Mouse (Mus musculus) left cerebral cortex, postnatal 36 days (tissue): ENCODE results near the gene Lin7a. TPM values are rescaled to one million over a fixed set of nuclear protein-coding genes. Genes with fewer than 3 reads are reported as not detected.
A peak's percentile ranks its signal among the peaks of the same experiment; 100 is the strongest.

Experiments
- DNase-seq, 2 experiments: peaks; one replicate each; pipeline ENCODE4 v3.0.0; 2021 to 2022; ENCODE audit warnings: low spot score in 2 of 2, mixed read lengths in 1 of 2
- intact Hi-C: fragments of 180-260 bp; cut with DNase I; formaldehyde crosslinking; loops from one replicate; pipeline ENCODE4 v1.15.1; 2025
- total RNA-seq, 2 experiments: library from RNA; stranded (reverse); gene quantifications; 2 replicates each; pipeline ENCODE4 v1.2.3; 2021

Lin7a gene
- total RNA-seq, 2 experiments from 2014 or later, result 60.9 to 64.2 TPM

- DNase-seq, result no peak
- intact Hi-C loops, result no loop called here
Observed at GRCm38 (mm10) chr10:107381143-107381746, 109.8 kb downstream of the Lin7a start.

GRCm38 (mm10) chr10:107383825-107384224, 112.3 kb downstream of the Lin7a start:
- intact Hi-C loops, result no loop called here
- DNase-seq, result no peak

- peak; percentile 62 to 65 for DNase-seq
- intact Hi-C loops, result loop anchor here (5.0 kb wide), 2 partner anchors 117 to 457 kb away; partner anchors contain the start of gene Lin7a
Observed at GRCm38 (mm10) chr10:107389505-107389904, 118.0 kb downstream of the Lin7a start.

- intact Hi-C loops, result no loop called here
- no peak for DNase-seq
Observed at GRCm38 (mm10) chr10:107405347-107405746, 133.9 kb downstream of the Lin7a start.

- DNase-seq, result peak; percentile 21 to 23
- intact Hi-C loops, result no loop called here
Observed at GRCm38 (mm10) chr10:107418306-107418705, 146.8 kb downstream of the Lin7a start.

GRCm38 (mm10) chr10:107436967-107437366, 165.5 kb downstream of the Lin7a start:
- DNase-seq, result no peak
- intact Hi-C loops, result no loop called here

- intact Hi-C loops, result loop anchor here (5.0 to 10.0 kb wide), 3 partner anchors 260 to 482 kb away; no protein-coding TSS in a partner anchor
- no peak for DNase-seq
Observed at GRCm38 (mm10) chr10:107442781-107443180, 171.3 kb downstream of the Lin7a start.

- DNase-seq, result no peak
- intact Hi-C loops, result loop anchor here (10.0 kb wide), 1 partner anchor 475 kb away; no protein-coding TSS in a partner anchor
Observed at GRCm38 (mm10) chr10:107449496-107450330, 178.2 kb downstream of the Lin7a start.

- DNase-seq, result no peak
- intact Hi-C loops, result no loop called here
Observed at GRCm38 (mm10) chr10:107467819-107468218, 196.3 kb downstream of the Lin7a start.

Other genes with a start within 250 kb of the Lin7a start
- gene Acss3, start 148.0 kb upstream of the Lin7a start, total RNA-seq, result under 1 TPM; 0.54 to 0.91 TPM
- gene Myf5, start 214.4 kb downstream of the Lin7a start, total RNA-seq, result not detected
- gene Myf6, start 223.1 kb downstream of the Lin7a start, total RNA-seq, result not detected